Mouse (Mus musculus): Measurements from ENCODE around the gene Oaf.
A peak's percentile ranks its signal among the peaks of the same experiment; 100 is the strongest.

Oaf gene

GRCm38 (mm10) chr9:43239712-43240593 lies at the start of gene Oaf:
Gene Oaf, minus strand, starts transcription at chr9:43239911.
- peak; percentile 34 for DNase-seq (ENCODE audit: low spot score)

- no peak for DNase-seq (ENCODE audit: low spot score)
Measured at GRCm38 (mm10) chr9:43286870-43287269, 47.2 kb upstream of the Oaf start.

- no peak for DNase-seq (ENCODE audit: low spot score)
Measured at GRCm38 (mm10) chr9:43285281-43285680, 45.6 kb upstream of the Oaf start.

GRCm38 (mm10) chr9:43284284-43284683 lies 44.6 kb upstream of the Oaf start:
- DNase-seq (ENCODE audit: low spot score): peak; percentile 63

- DNase-seq (ENCODE audit: low spot score): no peak
Measured at GRCm38 (mm10) chr9:43273735-43274134, 34.0 kb upstream of the Oaf start.

GRCm38 (mm10) chr9:43271761-43272518 lies 32.2 kb upstream of the Oaf start:
- DNase-seq (ENCODE audit: low spot score): no peak

- peak; percentile 25 for DNase-seq (ENCODE audit: low spot score)
Measured at GRCm38 (mm10) chr9:43270723-43271252, 31.1 kb upstream of the Oaf start.

GRCm38 (mm10) chr9:43269166-43269565 lies 29.5 kb upstream of the Oaf start:
- peak; percentile 17 for DNase-seq (ENCODE audit: low spot score)

- DNase-seq (ENCODE audit: low spot score): no peak
Measured at GRCm38 (mm10) chr9:43267357-43267756, 27.6 kb upstream of the Oaf start.

- DNase-seq (ENCODE audit: low spot score): no peak
Measured at GRCm38 (mm10) chr9:43265194-43265593, 25.5 kb upstream of the Oaf start.

- DNase-seq (ENCODE audit: low spot score): no peak
Measured at GRCm38 (mm10) chr9:43263946-43264451, 24.3 kb upstream of the Oaf start.

GRCm38 (mm10) chr9:43262811-43263550 lies 23.3 kb upstream of the Oaf start:
- no peak for DNase-seq (ENCODE audit: low spot score)

GRCm38 (mm10) chr9:43262390-43262789 lies 22.7 kb upstream of the Oaf start:
- DNase-seq (ENCODE audit: low spot score): no peak

- DNase-seq (ENCODE audit: low spot score): no peak
Measured at GRCm38 (mm10) chr9:43261941-43262340, 22.2 kb upstream of the Oaf start.

- DNase-seq (ENCODE audit: low spot score): no peak
Measured at GRCm38 (mm10) chr9:43261124-43261907, 21.6 kb upstream of the Oaf start.

GRCm38 (mm10) chr9:43260661-43261060 lies 20.9 kb upstream of the Oaf start:
- no peak for DNase-seq (ENCODE audit: low spot score)

- no peak for DNase-seq (ENCODE audit: low spot score)
Measured at GRCm38 (mm10) chr9:43253271-43253681, 13.6 kb upstream of the Oaf start.

- no peak for DNase-seq (ENCODE audit: low spot score)
Measured at GRCm38 (mm10) chr9:43252790-43253189, 13.1 kb upstream of the Oaf start.

- DNase-seq (ENCODE audit: low spot score): no peak
Measured at GRCm38 (mm10) chr9:43251786-43252185, 12.1 kb upstream of the Oaf start.

- no peak for DNase-seq (ENCODE audit: low spot score)
Measured at GRCm38 (mm10) chr9:43246738-43247180, 7.0 kb upstream of the Oaf start.

All from left cerebral cortex, adult 11 months (tissue).